Mouse (Mus musculus) intestine, embryonic 14.5 days (tissue): ENCODE results near the gene Klf13. TPM values are rescaled to one million over a fixed set of nuclear protein-coding genes. Genes with fewer than 3 reads are reported as not detected.

Source experiments
- ATAC-seq: fragments of 200-750 bp; cut with Nextera tagmentation; replicated peaks from 2 replicates; pipeline ENCODE4 v1.8.0; 2017; ENCODE audit warnings: low read depth, moderate number of reproducible peaks, moderate TSS enrichment, moderate library complexity; ENCODE audit not compliant: low FRiP score, low TSS enrichment
- DNase-seq: peaks from one replicate; pipeline ENCODE4 v3.0.0-alpha.2; 2018; ENCODE audit warnings: low spot score
- H3K27ac ChIP-seq: fragments of 300-500 bp; sonication (generic); 2 replicates; pipeline ENCODE4 v1.5.1; 2014; ENCODE audit warnings: low read depth, mild to moderate bottlenecking, control low read depth
- H3K27me3 ChIP-seq: fragments of 300-500 bp; sonication (generic); replicated peaks from 2 replicates; pipeline ENCODE4 v1.6.1; 2014; ENCODE audit warnings: low read length, control low read depth; ENCODE audit not compliant: control insufficient read depth, insufficient read depth
- H3K36me3 ChIP-seq: fragments of 300-500 bp; sonication (generic); 2 replicates; pipeline ENCODE4 v1.6.1; 2014; ENCODE audit warnings: low read length, control low read depth; ENCODE audit not compliant: control insufficient read depth, insufficient read depth
- H3K4me1 ChIP-seq: fragments of 300-500 bp; sonication (generic); replicated peaks from 2 replicates; pipeline ENCODE4 v1.6.1; 2014; ENCODE audit warnings: low read length, control low read depth, mixed read lengths; ENCODE audit not compliant: control insufficient read depth, insufficient read depth
- H3K4me2 ChIP-seq: fragments of 300-500 bp; sonication (generic); 2 replicates; pipeline ENCODE4 v1.6.1; 2014; ENCODE audit warnings: low read length
- H3K4me3 ChIP-seq: fragments of 300-500 bp; sonication (generic); 2 replicates; pipeline ENCODE4 v1.5.1; 2014; ENCODE audit warnings: low read depth, low read length, control low read depth, mixed read lengths
- H3K9ac ChIP-seq: fragments of 300-500 bp; sonication (generic); 2 replicates; pipeline ENCODE4 v1.6.1; 2014; ENCODE audit warnings: mild to moderate bottlenecking, low read length
- H3K9me3 ChIP-seq: fragments of 300-500 bp; sonication (generic); 2 replicates; pipeline ENCODE4 v1.6.1; 2016; ENCODE audit warnings: low read length, control low read depth; ENCODE audit not compliant: control insufficient read depth
- WGBS: fragments of 180-500 bp; shearing (Covaris S2); extraction: QIAGEN DNeasy Blood & Tissue Kit; methylation state at CpG from one replicate; pipeline ENCODE4 v1.1.7; 2014; 5-methylcytosine and 5-hydroxymethylcytosine counted together
- polyA plus RNA-seq: library from polyadenylated mRNA; unstranded; fragments of >200 nt; fragmentation: Nextera tagmentation; extraction: Ambion mirVana; gene quantifications from 2 replicates; pipeline ENCODE4 v1.2.1, GENCODE M21; 2014

The Klf13 gene
- polyA plus RNA-seq, 1 experiment from 2014 or later: 32.1 TPM

GRCm38 (mm10) chr7:63969941-63970340 lies 31.2 kb upstream of the Klf13 start:
- no peak overlapping the region for H3K4me2 ChIP-seq
- H3K9me3 ChIP-seq: no peaks in the 10 kb centered on the region
- no peak overlapping the region for H3K4me3 ChIP-seq
- DNase-seq (no peak), ATAC-seq (no peak)
- WGBS: 57% methylated on average over 3 of the region's 3 CpGs
- no peaks in the 10 kb centered on the region for H3K36me3 ChIP-seq
- H3K9ac ChIP-seq: no peak overlapping the region
- H3K4me1 ChIP-seq: no peaks in the 10 kb centered on the region
- H3K27ac ChIP-seq: no peak overlapping the region
- no peaks in the 10 kb centered on the region for H3K27me3 ChIP-seq

- WGBS: 69% methylated on average over 5 of the region's 5 CpGs
- ATAC-seq: no peak
Measured at GRCm38 (mm10) chr7:63965635-63966418, 27.1 kb upstream of the Klf13 start.

GRCm38 (mm10) chr7:63965135-63965534 lies 26.4 kb upstream of the Klf13 start:
- peak; percentile 55 for ATAC-seq
- no peaks in the 10 kb centered on the region for H3K36me3 ChIP-seq
- no peak for DNase-seq
- H3K9ac ChIP-seq: no peak overlapping the region
- no peak overlapping the region for H3K4me2 ChIP-seq
- H3K4me1 ChIP-seq: no peaks in the 10 kb centered on the region
- no peaks in the 10 kb centered on the region for H3K9me3 ChIP-seq
- no peaks in the 10 kb centered on the region for H3K27me3 ChIP-seq
- H3K4me3 ChIP-seq: no peak overlapping the region
- WGBS: 78% methylated on average over 2 of the region's 2 CpGs
- no peak overlapping the region for H3K27ac ChIP-seq

More at GRCm38 (mm10) chr7:63965635-63966418, 27.1 kb upstream of the Klf13 start:
- Histone ChIP-seq H3K4me2 (no peak overlapping the region), H3K4me1 (no peaks in the 10 kb centered on the region), H3K9me3 (no peaks in the 10 kb centered on the region), H3K27me3 (no peaks in the 10 kb centered on the region), H3K9ac (no peak overlapping the region), H3K36me3 (no peaks in the 10 kb centered on the region), H3K27ac (no peak overlapping the region), H3K4me3 (no peak overlapping the region)
- no peak for DNase-seq

- ATAC-seq (no peak), DNase-seq (no peak)
- Histone ChIP-seq H3K4me1 (no peaks in the 10 kb centered on the region), H3K4me2 (no peak overlapping the region), H3K27me3 (no peaks in the 10 kb centered on the region), H3K9me3 (no peaks in the 10 kb centered on the region), H3K36me3 (no peaks in the 10 kb centered on the region), H3K9ac (no peak overlapping the region), H3K27ac (no peak overlapping the region), H3K4me3 (no peak overlapping the region)
- 73% methylated on average over 6 of the region's 6 CpGs for WGBS
Measured at GRCm38 (mm10) chr7:63964121-63964520, 25.4 kb upstream of the Klf13 start.

GRCm38 (mm10) chr7:63963632-63964031 lies 24.9 kb upstream of the Klf13 start:
- Histone ChIP-seq H3K27me3 (no peaks in the 10 kb centered on the region), H3K4me1 (no peaks in the 10 kb centered on the region), H3K4me3 (no peak overlapping the region), H3K9me3 (no peaks in the 10 kb centered on the region), H3K4me2 (no peak overlapping the region), H3K36me3 (no peaks in the 10 kb centered on the region), H3K27ac (no peak overlapping the region), H3K9ac (no peak overlapping the region)
- DNase-seq (no peak), ATAC-seq (no peak)
- 70% methylated on average over 5 of the region's 5 CpGs for WGBS

- DNase-seq: no peak
- Histone ChIP-seq H3K4me1 (no peaks in the 10 kb centered on the region), H3K36me3 (no peaks in the 10 kb centered on the region), H3K4me3 (no peak overlapping the region), H3K9me3 (no peaks in the 10 kb centered on the region), H3K27me3 (no peaks in the 10 kb centered on the region), H3K4me2 (no peak overlapping the region), H3K9ac (no peak overlapping the region), H3K27ac (no peak overlapping the region)
- no peak for ATAC-seq
- WGBS: 86% methylated on average over 12 of the region's 12 CpGs
Measured at GRCm38 (mm10) chr7:63957872-63958640, 19.3 kb upstream of the Klf13 start.

- DNase-seq: no peak
Measured at GRCm38 (mm10) chr7:63956981-63957713, 18.4 kb upstream of the Klf13 start.

GRCm38 (mm10) chr7:63956138-63956823 lies 17.6 kb upstream of the Klf13 start:
- 77% methylated on average over 14 of the region's 14 CpGs for WGBS
- no peak overlapping the region for H3K4me2 ChIP-seq
- no peak for ATAC-seq
- no peak for DNase-seq
- no peak overlapping the region for H3K4me3 ChIP-seq
- no peaks in the 10 kb centered on the region for H3K27me3 ChIP-seq
- H3K36me3 ChIP-seq: no peaks in the 10 kb centered on the region
- no peak overlapping the region for H3K27ac ChIP-seq
- no peaks in the 10 kb centered on the region for H3K4me1 ChIP-seq
- no peak overlapping the region for H3K9ac ChIP-seq
- H3K9me3 ChIP-seq: no peaks in the 10 kb centered on the region

More at GRCm38 (mm10) chr7:63956981-63957713, 18.4 kb upstream of the Klf13 start:
- H3K9ac ChIP-seq: no peak overlapping the region
- H3K36me3 ChIP-seq: no peaks in the 10 kb centered on the region
- H3K27me3 ChIP-seq: no peaks in the 10 kb centered on the region
- no peak overlapping the region for H3K4me3 ChIP-seq
- H3K27ac ChIP-seq: no peak overlapping the region
- no peaks in the 10 kb centered on the region for H3K9me3 ChIP-seq
- no peak for ATAC-seq
- H3K4me2 ChIP-seq: no peak overlapping the region
- WGBS: 23% methylated on average over 16 of the region's 16 CpGs
- no peaks in the 10 kb centered on the region for H3K4me1 ChIP-seq
